Mouse (Mus musculus): ENCODE results near the gene Fam160b1. TPM values are rescaled to one million over a fixed set of nuclear protein-coding genes. Genes with fewer than 3 reads are reported as not detected.

Gene Fam160b1
- polyA plus RNA-seq, 1 experiment from 2014 or later, result 21.5 TPM

- POLR2A ChIA-PET, result no interaction called here
These were observed 31.1 kb downstream of the Fam160b1 start for GRCm38 (mm10) chr19:57391545-57391944.

GRCm38 (mm10) chr19:57393357-57393957 lies 33.0 kb downstream of the Fam160b1 start:
- DNase-seq (ENCODE audit: low read depth, low spot score), result no peak
- CTCF ChIA-PET, result interaction anchor here (1.8 kb wide), 1 partner anchor 10 kb away, joined by 7 read pairs; no protein-coding TSS in a partner anchor
- no peaks in the 10 kb centered on the region for H3K27me3 ChIP-seq
- TF ChIP-seq CTCF (IDR thresholded peaks at IDR 0.05), result no peak
- no peak for ATAC-seq
- in situ Hi-C loops (cut with MboI; ENCODE audit: low pct_unique_long_range_greater_than_20kb), result no loop called here
- POLR2A ChIA-PET, result no interaction called here

More at GRCm38 (mm10) chr19:57391545-57391944, 31.1 kb downstream of the Fam160b1 start:
- TF ChIP-seq CTCF (IDR thresholded peaks at IDR 0.05), result no peak
- CTCF ChIA-PET, result no interaction called here
- no peaks in the 10 kb centered on the region for H3K27me3 ChIP-seq
- in situ Hi-C loops (cut with MboI; ENCODE audit: low pct_unique_long_range_greater_than_20kb), result no loop called here
- ATAC-seq, result no peak
- no peak for DNase-seq (ENCODE audit: low read depth, low spot score)

- in situ Hi-C loops (cut with MboI; ENCODE audit: low pct_unique_long_range_greater_than_20kb), result no loop called here
- ATAC-seq (no peak), DNase-seq (ENCODE audit: low read depth, low spot score) (no peak)
- POLR2A ChIA-PET, result interaction anchor here (0.6 to 2.0 kb wide), 2 partner anchors 15 to 261 kb away, joined by 3 to 6 read pairs; no protein-coding TSS in a partner anchor
- TF ChIP-seq CTCF (IDR thresholded peaks at IDR 0.05), result no peak
- no peaks in the 10 kb centered on the region for H3K27me3 ChIP-seq
- CTCF ChIA-PET, result interaction anchor here (1.0 to 3.3 kb wide), 2 partner anchors 8 to 10 kb away, joined by 3 to 10 read pairs; no protein-coding TSS in a partner anchor
These were observed 36.1 kb downstream of the Fam160b1 start for GRCm38 (mm10) chr19:57396609-57397008.

- TF ChIP-seq CTCF (IDR thresholded peaks at IDR 0.05), result no peak
- POLR2A ChIA-PET, result interaction anchor here (0.6 kb wide), 1 partner anchor 10 kb away, joined by 4 read pairs; no protein-coding TSS in a partner anchor
- ATAC-seq (no peak), DNase-seq (ENCODE audit: low read depth, low spot score) (no peak)
- in situ Hi-C loops (cut with MboI; ENCODE audit: low pct_unique_long_range_greater_than_20kb), result no loop called here
- CTCF ChIA-PET, result interaction anchor here (1.0 to 3.8 kb wide), 7 partner anchors 9 to 241 kb away, joined by 3 to 27 read pairs (median 4); no protein-coding TSS in a partner anchor
- H3K27me3 ChIP-seq, result no peaks in the 10 kb centered on the region
These were observed 41.9 kb downstream of the Fam160b1 start for GRCm38 (mm10) chr19:57402364-57402763.

- ChIA-PET POLR2A (interaction anchor here (0.7 kb wide), 2 partner anchors 16 to 239 kb away, joined by 3 to 11 read pairs; no protein-coding TSS in a partner anchor), CTCF (interaction anchor here (1.0 to 3.8 kb wide), 9 partner anchors 10 to 239 kb away, joined by 3 to 27 read pairs (median 4); partner anchors contain the start of gene Trub1)
- DNase-seq (ENCODE audit: low read depth, low spot score), result no peak
- ATAC-seq, result no peak
- TF ChIP-seq CTCF (IDR thresholded peaks at IDR 0.05), result peak; percentile 85
- no peaks in the 10 kb centered on the region for H3K27me3 ChIP-seq
- in situ Hi-C loops (cut with MboI; ENCODE audit: low pct_unique_long_range_greater_than_20kb), result no loop called here
These were observed 43.4 kb downstream of the Fam160b1 start for GRCm38 (mm10) chr19:57403700-57404501.

- ChIA-PET POLR2A (interaction anchor here (0.7 kb wide), 2 partner anchors 16 to 239 kb away, joined by 3 to 11 read pairs; no protein-coding TSS in a partner anchor), CTCF (interaction anchor here (1.0 to 3.8 kb wide), 10 partner anchors 8 to 239 kb away, joined by 3 to 27 read pairs (median 3); partner anchors contain the start of gene Trub1)
- in situ Hi-C loops (cut with MboI; ENCODE audit: low pct_unique_long_range_greater_than_20kb), result no loop called here
- no peaks in the 10 kb centered on the region for H3K27me3 ChIP-seq
- no peak for TF ChIP-seq CTCF (IDR thresholded peaks at IDR 0.05)
- ATAC-seq (no peak), DNase-seq (ENCODE audit: low read depth, low spot score) (no peak)
These were observed 44.0 kb downstream of the Fam160b1 start for GRCm38 (mm10) chr19:57404502-57404848.

GRCm38 (mm10) chr19:57407947-57408346 lies 47.5 kb downstream of the Fam160b1 start:
- in situ Hi-C loops (cut with MboI; ENCODE audit: low pct_unique_long_range_greater_than_20kb), result loop anchor here (5.0 kb wide), 2 partner anchors 44 to 239 kb away; partner anchors contain the start of gene Trub1
- DNase-seq (ENCODE audit: low read depth, low spot score) (no peak), ATAC-seq (no peak)
- H3K27me3 ChIP-seq, result no peaks in the 10 kb centered on the region
- ChIA-PET POLR2A (no interaction called here), CTCF (no interaction called here)
- TF ChIP-seq CTCF (IDR thresholded peaks at IDR 0.05), result no peak

GRCm38 (mm10) chr19:57411375-57412196 lies 51.1 kb downstream of the Fam160b1 start:
- H3K27me3 ChIP-seq, result peaks cover 12% of the 10 kb centered on the region
- in situ Hi-C loops (cut with MboI; ENCODE audit: low pct_unique_long_range_greater_than_20kb), result no loop called here
- POLR2A ChIA-PET, result interaction anchor here (1.0 to 1.3 kb wide), 3 partner anchors 9 to 14 kb away, joined by 3 to 6 read pairs (median 4); no protein-coding TSS in a partner anchor
- peak; percentile 70 for ATAC-seq
- no peak for TF ChIP-seq CTCF (IDR thresholded peaks at IDR 0.05)
- CTCF ChIA-PET, result interaction anchor here (1.2 to 2.7 kb wide), 3 partner anchors 9 to 232 kb away, joined by 4 to 10 read pairs (median 4); no protein-coding TSS in a partner anchor
- DNase-seq (ENCODE audit: low read depth, low spot score), result peak; percentile 64

GRCm38 (mm10) chr19:57413170-57413569 lies 52.7 kb downstream of the Fam160b1 start:
- CTCF ChIA-PET, result interaction anchor here (2.7 kb wide), 1 partner anchor 44 kb away, joined by 10 read pairs; no protein-coding TSS in a partner anchor
- in situ Hi-C loops (cut with MboI; ENCODE audit: low pct_unique_long_range_greater_than_20kb), result no loop called here
- POLR2A ChIA-PET, result no interaction called here
- peaks cover 12% of the 10 kb centered on the region for H3K27me3 ChIP-seq
- ATAC-seq (no peak), DNase-seq (ENCODE audit: low read depth, low spot score) (no peak)
- no peak for TF ChIP-seq CTCF (IDR thresholded peaks at IDR 0.05)

- CTCF ChIA-PET, result no interaction called here
- DNase-seq (ENCODE audit: low read depth, low spot score), result no peak
- POLR2A ChIA-PET, result interaction anchor here (0.5 kb wide), 1 partner anchor 175 kb away, joined by 4 read pairs; no protein-coding TSS in a partner anchor
- H3K27me3 ChIP-seq, result peaks cover 12% of the 10 kb centered on the region
- in situ Hi-C loops (cut with MboI; ENCODE audit: low pct_unique_long_range_greater_than_20kb), result no loop called here
- no peak for ATAC-seq
- TF ChIP-seq CTCF (IDR thresholded peaks at IDR 0.05), result peak; percentile 47
These were observed 53.4 kb downstream of the Fam160b1 start for GRCm38 (mm10) chr19:57413918-57414317.
